Mouse (Mus musculus): ENCODE data around the gene Zfp992. TPM values are rescaled to one million over a fixed set of nuclear protein-coding genes. Genes with fewer than 3 reads are reported as not detected.
A peak's percentile ranks its signal among the peaks of the same experiment; 100 is the strongest.
"Not testable (repeated sequence)": the region's sequence is repeated elsewhere in the genome, so short reads cannot be mapped to it uniquely, and the experiment has no call there.

Zfp992 gene
- total and polyA plus RNA-seq, 2 experiments from 2014 or later: 1.1 to 3.3 TPM

DNA sequence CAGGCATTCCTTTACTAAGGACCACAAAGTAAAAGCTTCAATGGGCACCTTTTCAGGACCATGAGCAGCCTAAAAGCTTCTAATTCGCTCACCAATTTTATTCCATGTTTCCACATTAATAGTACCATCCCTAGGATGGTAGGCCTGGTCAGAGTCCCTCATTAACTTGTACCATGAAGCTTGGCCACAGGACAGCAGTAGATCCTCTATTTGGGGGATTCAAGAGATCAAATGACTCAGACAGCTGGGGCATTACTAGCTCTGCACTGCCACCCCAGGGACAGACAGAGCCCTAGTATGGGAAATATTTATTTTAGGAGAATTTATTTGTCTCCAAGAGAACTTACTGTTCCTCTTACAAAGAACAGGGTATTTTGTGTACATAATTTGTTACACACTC is 25.4 kb downstream of the Zfp992 start:
- not testable (repeated sequence) for H3K4me2 ChIP-seq (ENCODE audit: low read depth); H3K9ac ChIP-seq; H3K4me3 ChIP-seq (ENCODE audit: low read depth, low read length); H3K27ac ChIP-seq (ENCODE audit: low read depth, low read length); H3K36me3 ChIP-seq (ENCODE audit: insufficient read depth); H3K27me3 ChIP-seq (ENCODE audit: insufficient read depth, low read length); H3K4me1 ChIP-seq (ENCODE audit: insufficient read depth); DNase-seq
- peaks cover 36% of the 10 kb centered on the region for H3K9me3 ChIP-seq (ENCODE audit: low read length)
- WGBS: no CpG with 5 or more reads among the region's 1 CpGs
- ATAC-seq: peak; percentile 3; the same call in 1 of the 2 replicates

- H3K27me3 ChIP-seq (ENCODE audit: insufficient read depth, low read length); H3K4me3 ChIP-seq (ENCODE audit: low read depth, low read length); H3K4me1 ChIP-seq (ENCODE audit: insufficient read depth); H3K4me2 ChIP-seq (ENCODE audit: low read depth); H3K9ac ChIP-seq; DNase-seq; H3K36me3 ChIP-seq (ENCODE audit: insufficient read depth); H3K27ac ChIP-seq (ENCODE audit: low read depth, low read length): not testable (repeated sequence)
- H3K9me3 ChIP-seq (ENCODE audit: low read length): peaks cover 32% of the 10 kb centered on the region
- WGBS: 66% methylated on average over 56 of the region's 94 CpGs
- ATAC-seq: peak; percentile 38; the same call in 1 of the 2 replicates
Measured at GRCm38 (mm10) chr4:146474716-146475676, 26.2 kb downstream of the Zfp992 start.

DNA sequence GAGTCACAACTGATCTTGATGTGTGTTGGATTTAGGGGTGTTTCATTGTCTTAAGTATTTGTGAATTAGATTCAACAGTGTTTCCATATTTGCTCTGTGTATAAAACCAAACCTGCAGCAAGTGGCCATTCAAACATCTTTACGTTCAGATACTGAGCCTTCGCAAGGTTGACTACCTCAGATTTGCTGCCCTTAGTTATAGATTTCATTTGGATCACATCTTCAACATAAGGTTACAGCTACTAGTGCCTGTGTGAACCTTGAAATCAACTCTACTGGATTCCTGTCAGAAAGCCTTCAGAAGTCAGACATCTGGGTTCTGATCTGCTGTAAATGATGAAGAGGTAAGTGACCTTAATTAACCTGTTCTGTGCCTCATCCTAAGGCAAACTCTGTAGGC is 27.4 kb downstream of the Zfp992 start:
- ATAC-seq; DNase-seq; H3K27ac ChIP-seq (ENCODE audit: low read depth, low read length); H3K4me2 ChIP-seq (ENCODE audit: low read depth); H3K9ac ChIP-seq; H3K4me3 ChIP-seq (ENCODE audit: low read depth, low read length); H3K36me3 ChIP-seq (ENCODE audit: insufficient read depth); H3K27me3 ChIP-seq (ENCODE audit: insufficient read depth, low read length); H3K4me1 ChIP-seq (ENCODE audit: insufficient read depth): not testable (repeated sequence)
- 95% methylated on average over 2 of the region's 2 CpGs for WGBS
- peaks cover 40% of the 10 kb centered on the region for H3K9me3 ChIP-seq (ENCODE audit: low read length)

- not testable (repeated sequence) for H3K4me1 ChIP-seq (ENCODE audit: insufficient read depth); H3K4me2 ChIP-seq (ENCODE audit: low read depth)
- 80% methylated on average over 3 of the region's 3 CpGs for WGBS
Measured at GRCm38 (mm10) chr4:146476959-146477358, 28.1 kb downstream of the Zfp992 start.

DNA sequence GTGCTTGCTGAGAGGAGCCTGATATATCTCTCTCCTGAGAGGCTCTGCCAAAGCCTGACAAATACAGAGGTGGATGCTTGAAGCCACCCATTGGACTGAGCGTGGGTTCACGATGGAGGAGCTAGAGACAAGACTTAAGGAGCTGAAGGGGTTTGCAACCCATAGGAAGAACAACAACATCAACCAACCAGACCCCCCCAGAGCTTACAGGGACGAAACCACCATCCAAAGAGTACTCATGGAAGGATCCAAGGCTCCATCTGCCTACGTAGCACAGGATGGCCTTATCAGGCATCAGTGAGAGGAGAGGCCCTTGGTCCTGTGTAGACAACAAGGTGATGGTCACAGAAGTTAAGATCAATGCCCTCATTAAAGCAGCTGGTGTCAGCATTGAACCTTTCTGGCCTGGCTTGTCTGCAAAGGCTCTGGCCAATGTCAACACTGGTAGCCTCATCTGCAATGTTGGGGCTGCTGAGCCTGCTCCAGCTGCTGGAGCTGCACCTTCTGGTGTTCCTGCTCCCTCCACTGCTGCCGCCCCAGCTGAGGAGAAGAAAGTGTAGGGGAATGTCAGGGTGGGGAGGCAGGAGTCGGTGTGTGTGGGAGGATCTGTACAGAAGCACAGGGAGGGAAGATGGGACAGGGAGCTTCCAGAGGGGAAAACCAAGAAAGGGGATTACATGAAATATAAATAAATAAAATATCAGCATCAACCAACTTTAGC is 31.7 kb downstream of the Zfp992 start:
- not testable (repeated sequence) for H3K4me1 ChIP-seq (ENCODE audit: insufficient read depth); H3K4me2 ChIP-seq (ENCODE audit: low read depth); H3K27me3 ChIP-seq (ENCODE audit: insufficient read depth, low read length); H3K27ac ChIP-seq (ENCODE audit: low read depth, low read length); DNase-seq; H3K4me3 ChIP-seq (ENCODE audit: low read depth, low read length); H3K9ac ChIP-seq; H3K36me3 ChIP-seq (ENCODE audit: insufficient read depth)
- H3K9me3 ChIP-seq (ENCODE audit: low read length): peaks cover 71% of the 10 kb centered on the region
- peak; percentile 42; the same call in 1 of the 2 replicates for ATAC-seq
- WGBS: 72% methylated on average over 6 of the region's 6 CpGs

More at GRCm38 (mm10) chr4:146476959-146477358, 28.1 kb downstream of the Zfp992 start:
- not testable (repeated sequence) for H3K9ac ChIP-seq; H3K36me3 ChIP-seq (ENCODE audit: insufficient read depth); DNase-seq; H3K27me3 ChIP-seq (ENCODE audit: insufficient read depth, low read length); ATAC-seq; H3K27ac ChIP-seq (ENCODE audit: low read depth, low read length); H3K4me3 ChIP-seq (ENCODE audit: low read depth, low read length)
- peaks cover 44% of the 10 kb centered on the region for H3K9me3 ChIP-seq (ENCODE audit: low read length)

- not testable (repeated sequence) for H3K9ac ChIP-seq; H3K27me3 ChIP-seq (ENCODE audit: insufficient read depth, low read length); DNase-seq; H3K4me3 ChIP-seq (ENCODE audit: low read depth, low read length); ATAC-seq; H3K36me3 ChIP-seq (ENCODE audit: insufficient read depth); H3K4me1 ChIP-seq (ENCODE audit: insufficient read depth); H3K27ac ChIP-seq (ENCODE audit: low read depth, low read length); H3K4me2 ChIP-seq (ENCODE audit: low read depth)
- WGBS: 87% methylated on average over 10 of the region's 10 CpGs
- peaks cover 63% of the 10 kb centered on the region for H3K9me3 ChIP-seq (ENCODE audit: low read length)
Measured at GRCm38 (mm10) chr4:146482546-146482945, 33.7 kb downstream of the Zfp992 start.

DNA sequence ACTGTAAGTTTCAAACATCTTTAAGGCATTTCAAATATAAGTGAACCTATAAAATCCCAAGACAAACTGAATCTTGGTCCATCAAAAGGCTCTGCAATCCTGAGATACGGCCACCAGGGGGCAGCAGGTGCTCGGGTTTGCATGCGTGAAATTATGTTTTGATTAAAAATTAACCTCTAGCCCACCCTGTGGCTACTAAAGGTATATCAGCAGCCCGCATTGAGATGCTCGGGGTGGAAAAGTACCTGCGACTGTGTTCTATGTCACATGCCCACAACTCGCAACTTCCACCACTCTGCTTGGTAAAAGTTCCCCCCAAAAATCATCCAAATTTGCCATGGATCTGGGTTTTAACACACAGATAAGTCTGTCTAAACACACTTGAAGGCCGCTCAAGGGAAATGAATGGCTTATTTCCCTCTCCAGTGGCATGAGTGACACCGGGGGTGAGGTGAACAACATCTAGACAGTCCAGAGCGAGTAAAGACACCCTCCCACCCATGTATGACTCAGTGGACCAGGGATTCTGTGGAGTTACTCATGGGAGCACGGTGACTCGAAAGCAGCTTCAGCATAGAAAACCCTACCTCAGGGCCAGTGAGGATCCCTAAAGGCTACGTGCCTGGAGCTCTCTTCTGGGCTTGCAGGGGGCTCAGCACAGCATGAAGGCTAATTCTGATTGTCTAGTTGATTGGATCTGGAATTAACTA is 34.9 kb downstream of the Zfp992 start:
- not testable (repeated sequence) for H3K36me3 ChIP-seq (ENCODE audit: insufficient read depth); H3K4me1 ChIP-seq (ENCODE audit: insufficient read depth); H3K9ac ChIP-seq; H3K27me3 ChIP-seq (ENCODE audit: insufficient read depth, low read length); DNase-seq; H3K27ac ChIP-seq (ENCODE audit: low read depth, low read length); H3K4me3 ChIP-seq (ENCODE audit: low read depth, low read length); H3K4me2 ChIP-seq (ENCODE audit: low read depth)
- WGBS: 76% methylated on average over 13 of the region's 13 CpGs
- ATAC-seq: peak; percentile 23; the same call in 1 of the 2 replicates
- peaks cover 56% of the 10 kb centered on the region for H3K9me3 ChIP-seq (ENCODE audit: low read length)

DNA sequence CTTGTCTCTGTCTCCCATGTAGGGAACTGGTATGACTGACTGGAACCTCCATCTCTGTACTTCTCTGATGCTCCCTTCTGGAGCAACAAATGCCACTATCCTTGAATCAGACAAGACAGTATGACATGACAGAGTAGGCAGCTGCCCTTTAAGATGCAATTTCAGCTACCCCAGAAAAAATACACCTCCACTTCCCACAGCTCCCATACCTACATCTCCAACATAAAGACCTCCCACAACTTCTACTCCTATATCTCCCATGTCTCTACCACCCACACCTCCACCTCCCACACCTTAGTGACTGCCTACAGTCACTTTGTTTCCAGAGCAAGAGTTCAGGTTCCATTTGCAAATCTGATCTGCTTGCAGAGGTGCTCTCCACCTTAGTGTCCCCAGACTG is 35.9 kb downstream of the Zfp992 start:
- not testable (repeated sequence) for H3K4me1 ChIP-seq (ENCODE audit: insufficient read depth); H3K36me3 ChIP-seq (ENCODE audit: insufficient read depth); H3K27me3 ChIP-seq (ENCODE audit: insufficient read depth, low read length); ATAC-seq; H3K9ac ChIP-seq; H3K4me2 ChIP-seq (ENCODE audit: low read depth); H3K4me3 ChIP-seq (ENCODE audit: low read depth, low read length); H3K27ac ChIP-seq (ENCODE audit: low read depth, low read length); DNase-seq
- peaks cover 60% of the 10 kb centered on the region for H3K9me3 ChIP-seq (ENCODE audit: low read length)

- DNase-seq; H3K36me3 ChIP-seq (ENCODE audit: insufficient read depth); ATAC-seq; H3K4me3 ChIP-seq (ENCODE audit: low read depth, low read length); H3K27me3 ChIP-seq (ENCODE audit: insufficient read depth, low read length); H3K4me1 ChIP-seq (ENCODE audit: insufficient read depth); H3K27ac ChIP-seq (ENCODE audit: low read depth, low read length); H3K9ac ChIP-seq; H3K4me2 ChIP-seq (ENCODE audit: low read depth): not testable (repeated sequence)
- H3K9me3 ChIP-seq (ENCODE audit: low read length): peaks cover 58% of the 10 kb centered on the region
- WGBS: 71% methylated on average over 6 of the region's 6 CpGs
Measured at GRCm38 (mm10) chr4:146485183-146485939, 36.5 kb downstream of the Zfp992 start.

Data from forebrain, postnatal 0 days (tissue).